Mouse (Mus musculus): Measurements from ENCODE around the gene Cyth2.
A peak's percentile ranks its signal among the peaks of the same experiment; 100 is the strongest.

Cyth2 gene

GRCm38 (mm10) chr7:45812921-45813320 is 1.5 kb downstream of the Cyth2 start:
- no peak for DNase-seq

GRCm38 (mm10) chr7:45809276-45810075 is 4.9 kb downstream of the Cyth2 start:
- no peak for DNase-seq

GRCm38 (mm10) chr7:45808471-45808870 is 5.9 kb downstream of the Cyth2 start:
- no peak for DNase-seq

GRCm38 (mm10) chr7:45805941-45806340 is 8.4 kb downstream of the Cyth2 start:
- no peak for DNase-seq

GRCm38 (mm10) chr7:45802551-45802950 is 11.8 kb downstream of the Cyth2 start:
- no peak for DNase-seq

- DNase-seq = peak; percentile 93
Measured at GRCm38 (mm10) chr7:45801348-45801747, 13.0 kb downstream of the Cyth2 start.

GRCm38 (mm10) chr7:45800546-45801204 is 13.7 kb downstream of the Cyth2 start:
- peak; percentile 61 for DNase-seq

GRCm38 (mm10) chr7:45800001-45800400 is 14.4 kb downstream of the Cyth2 start:
- DNase-seq = no peak

GRCm38 (mm10) chr7:45798931-45799330 is 15.4 kb downstream of the Cyth2 start:
- DNase-seq = no peak

GRCm38 (mm10) chr7:45798511-45798836 is 15.9 kb downstream of the Cyth2 start:
- DNase-seq = peak; percentile 45

GRCm38 (mm10) chr7:45797661-45798510 is 16.5 kb downstream of the Cyth2 start:
- no peak for DNase-seq

- DNase-seq = no peak
Measured at GRCm38 (mm10) chr7:45796950-45797349, 17.4 kb downstream of the Cyth2 start.

GRCm38 (mm10) chr7:45794971-45795370 is 19.4 kb downstream of the Cyth2 start:
- no peak for DNase-seq

GRCm38 (mm10) chr7:45793969-45794585 is 20.3 kb downstream of the Cyth2 start:
- no peak for DNase-seq

- DNase-seq = no peak
Measured at GRCm38 (mm10) chr7:45793240-45793639, 21.1 kb downstream of the Cyth2 start.

GRCm38 (mm10) chr7:45791756-45792490 is 22.5 kb downstream of the Cyth2 start:
- no peak for DNase-seq

GRCm38 (mm10) chr7:45790721-45791120 is 23.7 kb downstream of the Cyth2 start:
- DNase-seq = no peak

- DNase-seq = no peak
Measured at GRCm38 (mm10) chr7:45787642-45788041, 26.7 kb downstream of the Cyth2 start.

- DNase-seq = peak; percentile 81
Measured at GRCm38 (mm10) chr7:45786661-45787413, 27.5 kb downstream of the Cyth2 start.

GRCm38 (mm10) chr7:45786136-45786578 is 28.2 kb downstream of the Cyth2 start:
- DNase-seq = peak; percentile 93

GRCm38 (mm10) chr7:45785388-45786135 is 28.8 kb downstream of the Cyth2 start:
- DNase-seq = peak; percentile 72
